Mouse (Mus musculus) megakaryocyte, embryonic 14.5 days (primary cell): Measurements from ENCODE around the gene Gm20662.

Source experiments
- FLI1 ChIP-seq: IDR thresholded peaks from 2 replicates; pipeline ENCODE4 v1.6.1; 2012; ENCODE audit warnings: low read length, inconsistent platforms, mixed read lengths
- GATA1 ChIP-seq: IDR thresholded peaks from 3 replicates; pipeline ENCODE4 v1.6.1; 2012; ENCODE audit warnings: mixed read lengths, low read length, inconsistent platforms, borderline replicate concordance

DNA sequence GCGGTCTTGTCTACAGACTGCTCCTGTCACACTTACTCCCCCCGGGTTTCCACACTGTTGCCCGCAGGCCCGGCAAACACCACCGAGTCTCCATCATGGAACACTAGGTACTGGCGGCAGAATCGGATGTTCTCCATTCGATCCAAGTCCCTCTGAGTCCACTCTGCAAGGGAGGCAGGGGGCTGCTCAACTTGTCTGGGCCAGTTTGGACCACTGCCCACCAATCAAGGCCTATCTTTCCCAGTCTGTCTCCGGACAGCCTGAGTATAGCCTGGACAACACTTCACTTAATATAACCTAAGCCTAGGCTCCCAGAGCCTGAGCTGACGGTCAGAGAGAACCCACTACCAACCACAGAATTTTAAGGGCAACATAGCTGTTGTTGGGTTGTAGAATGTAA, 97.4 kb downstream of the Gm20662 start:
- TF ChIP-seq GATA1, result no peak
- TF ChIP-seq FLI1, result no peak
